Mouse (Mus musculus): Measurements from ENCODE around the gene Cacna1d.

The Cacna1d gene

GRCm38 (mm10) chr14:30457897-30458296 is 33.4 kb downstream of the Cacna1d start:
- no peak for DNase-seq

GRCm38 (mm10) chr14:30457436-30457835 is 33.8 kb downstream of the Cacna1d start:
- DNase-seq = no peak

GRCm38 (mm10) chr14:30455801-30456595 is 35.3 kb downstream of the Cacna1d start:
- no peak for DNase-seq

GRCm38 (mm10) chr14:30439915-30440314 is 51.3 kb downstream of the Cacna1d start:
- no peak for DNase-seq

- DNase-seq = no peak
Observed at GRCm38 (mm10) chr14:30435316-30435715, 55.9 kb downstream of the Cacna1d start.

DNA sequence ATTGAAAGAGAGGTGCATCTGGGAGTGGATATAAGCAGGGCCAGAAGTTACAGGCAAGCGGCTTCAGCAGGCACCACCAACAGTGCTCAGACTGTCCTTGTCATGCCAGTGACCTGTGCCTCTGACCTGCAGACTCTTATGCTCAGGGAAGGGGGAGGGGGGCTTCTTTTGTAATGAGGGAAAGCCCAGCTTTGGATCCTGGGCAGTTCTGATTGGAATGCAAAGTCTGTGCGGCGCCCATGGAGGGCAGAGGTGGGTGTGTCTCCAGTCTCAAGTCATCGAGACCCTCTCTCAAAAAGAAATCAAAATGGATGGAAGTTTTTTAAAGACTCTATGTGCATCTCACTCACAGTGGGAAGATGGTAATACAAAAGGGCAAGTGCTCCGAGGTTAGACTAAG is 60.8 kb downstream of the Cacna1d start:
- no peak for DNase-seq

DNA sequence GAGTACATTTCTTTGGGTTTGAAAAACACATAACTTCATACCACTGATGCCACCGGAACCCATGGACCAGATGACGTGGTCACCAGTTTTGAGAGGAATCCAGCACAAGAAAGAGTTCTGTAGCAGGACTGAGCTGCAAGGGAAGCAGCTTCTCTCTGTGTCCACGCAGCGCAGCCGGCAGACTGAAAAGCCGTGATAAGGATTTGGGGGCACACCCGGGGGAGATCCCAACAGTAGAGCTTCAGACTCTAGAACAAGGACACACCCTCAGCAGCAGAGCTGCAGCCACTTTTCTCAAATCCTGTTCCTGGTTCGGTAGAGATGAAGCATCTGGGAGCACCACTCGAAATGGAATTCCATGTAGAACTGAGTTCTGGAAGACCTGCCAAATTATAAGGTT is 61.2 kb downstream of the Cacna1d start:
- no peak for DNase-seq

- DNase-seq = no peak
Observed at GRCm38 (mm10) chr14:30429606-30430005, 61.6 kb downstream of the Cacna1d start.

DNA sequence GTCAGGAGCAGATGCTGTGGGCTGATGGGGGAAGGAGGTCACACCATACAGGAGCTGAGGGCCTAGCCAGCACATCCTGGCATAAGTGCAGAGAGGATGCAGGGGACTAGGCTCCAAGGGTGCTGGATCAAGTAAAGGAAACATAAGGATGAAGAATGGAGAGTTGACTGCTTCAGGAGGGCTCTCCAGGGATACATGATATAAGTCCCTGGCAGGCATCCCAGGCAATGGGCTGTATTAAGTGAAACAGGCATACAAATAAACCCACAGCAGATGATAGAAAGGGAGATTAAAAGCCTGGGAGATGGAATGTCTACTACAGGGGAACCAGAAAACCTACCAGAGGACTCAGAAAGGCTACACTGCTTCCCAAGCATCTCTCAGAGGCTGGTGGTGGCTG is 62.5 kb downstream of the Cacna1d start:
- no peak for DNase-seq

DNA sequence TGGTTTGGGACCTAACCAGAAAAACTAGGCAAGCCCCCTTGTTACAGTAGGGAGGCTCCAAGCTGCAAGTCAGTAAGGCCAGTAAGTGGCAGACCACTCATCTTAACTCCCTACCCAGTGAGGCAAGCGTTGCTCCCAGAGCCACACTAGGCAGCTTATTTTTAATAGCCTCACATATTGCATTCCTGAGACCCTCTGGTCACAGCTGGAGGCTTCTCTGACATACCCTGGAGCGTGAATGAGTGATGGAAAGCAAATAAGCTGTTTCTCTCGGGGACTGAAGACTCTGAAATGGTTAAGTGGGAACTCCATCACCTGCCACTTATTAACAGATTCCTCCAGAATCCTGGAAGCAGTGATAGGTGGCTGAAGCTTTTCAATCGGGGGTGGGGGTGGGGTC is 65.4 kb downstream of the Cacna1d start:
- DNase-seq = no peak

DNA sequence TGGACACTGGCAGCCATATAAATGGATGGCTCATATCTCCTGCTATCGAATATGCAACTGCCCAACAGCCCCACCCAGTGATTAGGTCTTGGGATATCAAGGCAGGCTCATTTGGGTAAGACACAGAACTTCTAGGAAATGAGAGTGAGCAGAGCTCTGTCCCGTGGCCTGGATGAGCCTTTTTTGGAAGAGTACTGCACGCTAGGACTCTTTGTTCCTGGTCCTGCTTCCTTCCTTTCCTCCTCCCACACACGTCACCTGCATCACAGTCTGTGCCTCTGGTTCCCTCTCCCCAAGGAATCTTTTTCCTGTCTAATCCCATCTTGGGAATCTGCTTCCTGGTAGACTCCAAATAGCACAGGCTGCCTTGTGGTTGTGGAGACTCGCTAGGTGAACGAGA is 66.1 kb downstream of the Cacna1d start:
- no peak for DNase-seq

DNA sequence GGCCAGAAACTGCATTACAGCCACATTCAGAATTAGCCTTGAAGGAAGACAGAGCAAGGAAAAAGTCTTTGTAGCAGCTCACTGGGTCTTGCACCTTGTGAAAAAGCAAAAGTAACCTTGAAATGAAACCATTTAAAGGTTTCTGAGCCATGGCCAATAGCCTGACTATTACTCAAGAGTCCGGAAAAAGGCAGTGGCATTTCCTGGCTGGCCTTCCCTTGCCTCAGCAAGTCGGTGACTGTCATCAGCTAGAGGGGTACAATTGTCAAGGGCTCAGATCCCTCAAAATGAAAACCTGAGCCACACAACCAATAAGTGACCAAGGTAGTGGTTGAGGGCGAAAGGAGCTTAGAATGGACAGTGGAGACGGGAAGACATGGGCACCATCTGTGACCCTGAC is 66.6 kb downstream of the Cacna1d start:
- DNase-seq = no peak

DNA sequence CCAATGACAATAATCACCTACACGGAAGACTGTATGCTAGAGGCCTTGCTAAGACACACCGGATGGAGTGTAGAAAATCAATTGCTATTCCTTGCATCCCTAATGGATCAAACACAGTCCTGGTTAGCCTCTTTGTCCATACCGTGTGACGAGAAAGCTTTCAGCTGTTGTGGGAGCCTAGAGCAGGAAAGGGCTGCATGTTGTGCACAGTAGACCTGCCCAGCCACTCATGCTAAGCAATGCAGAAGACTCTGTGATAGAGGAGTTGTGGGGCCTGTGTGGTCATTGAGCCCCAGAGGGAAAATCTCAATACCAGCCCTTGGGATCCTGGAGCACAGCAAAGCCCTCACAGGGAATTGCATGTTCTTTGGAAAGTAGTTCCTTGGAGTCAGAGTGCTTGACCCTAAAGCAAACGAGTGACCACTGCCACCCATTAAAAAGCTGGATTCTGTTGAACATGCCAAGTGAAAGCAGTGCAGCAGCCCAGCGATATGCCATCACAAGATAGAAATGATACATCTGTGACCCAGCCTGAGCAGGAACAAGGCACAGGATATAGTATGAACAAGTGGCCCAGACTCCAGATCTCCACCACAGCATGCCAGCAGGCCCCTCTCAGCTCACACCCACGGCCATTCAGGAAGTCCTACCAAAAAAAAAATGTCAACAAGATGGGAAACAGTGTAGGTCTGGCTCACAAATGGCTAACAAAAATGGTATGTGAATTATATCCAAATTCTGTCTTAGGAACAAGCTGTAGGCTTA is 68.7 kb downstream of the Cacna1d start:
- no peak for DNase-seq

DNA sequence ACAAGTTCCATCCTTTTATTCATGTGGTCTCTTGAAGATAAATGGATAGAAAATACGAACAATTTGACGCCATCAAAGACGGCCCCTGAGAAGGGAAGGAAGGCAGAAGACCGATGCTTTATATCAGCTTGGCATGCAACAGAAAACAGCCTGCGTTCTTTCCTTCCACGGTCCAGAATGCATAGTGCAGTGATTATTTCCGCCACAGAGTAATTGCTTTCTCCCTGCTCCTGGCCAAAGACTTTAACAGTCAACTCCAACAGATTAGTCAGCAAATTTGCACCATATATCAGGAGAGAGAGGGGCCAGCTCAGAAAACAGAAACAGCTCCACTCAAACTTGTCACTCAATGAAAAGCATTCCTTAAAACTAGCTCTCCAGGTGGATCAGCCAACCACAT is 71.8 kb downstream of the Cacna1d start:
- no peak for DNase-seq

DNA sequence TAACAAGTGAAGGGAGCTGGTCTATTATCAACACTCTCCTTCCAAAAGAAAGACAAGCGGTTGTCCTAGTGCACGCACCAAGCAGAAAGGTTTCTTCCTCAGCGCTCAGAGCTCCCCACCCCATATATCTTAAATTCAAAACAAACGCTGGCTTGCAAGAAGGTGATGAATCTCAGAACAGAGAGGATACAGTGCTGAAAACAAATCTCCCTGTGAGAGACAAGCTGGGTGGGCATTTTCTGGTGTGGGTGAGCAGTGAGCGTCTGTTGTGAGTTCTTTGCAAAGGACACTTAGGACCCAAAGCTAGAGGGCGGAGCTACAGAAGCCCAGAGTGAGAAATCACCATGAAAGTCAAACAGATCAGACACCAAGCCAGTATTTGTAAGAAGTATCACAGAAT is 72.2 kb downstream of the Cacna1d start:
- DNase-seq = no peak

- no peak for DNase-seq
Observed at GRCm38 (mm10) chr14:30415830-30416229, 75.4 kb downstream of the Cacna1d start.

DNA sequence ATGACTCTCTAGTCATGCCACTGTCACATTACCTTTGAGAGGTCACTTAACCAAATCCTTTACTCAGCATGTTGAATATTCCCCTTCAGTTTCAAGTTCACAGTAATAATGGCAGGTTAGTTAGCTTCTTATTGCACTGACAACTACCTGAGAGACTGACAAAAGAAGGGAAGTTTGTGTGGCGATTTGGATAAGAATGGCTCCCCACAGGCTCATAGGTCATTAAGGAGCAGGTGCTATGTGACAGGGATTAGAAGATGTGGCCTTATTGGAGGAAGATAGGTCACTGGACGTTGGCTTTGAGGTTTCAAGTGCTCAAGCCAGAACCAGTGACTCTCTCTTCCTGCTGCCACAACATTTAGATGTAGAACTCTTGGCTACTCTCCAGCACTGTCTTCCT is 77.1 kb downstream of the Cacna1d start:
- DNase-seq = no peak

- no peak for DNase-seq
Observed at GRCm38 (mm10) chr14:30409331-30409730, 81.9 kb downstream of the Cacna1d start.

DNA sequence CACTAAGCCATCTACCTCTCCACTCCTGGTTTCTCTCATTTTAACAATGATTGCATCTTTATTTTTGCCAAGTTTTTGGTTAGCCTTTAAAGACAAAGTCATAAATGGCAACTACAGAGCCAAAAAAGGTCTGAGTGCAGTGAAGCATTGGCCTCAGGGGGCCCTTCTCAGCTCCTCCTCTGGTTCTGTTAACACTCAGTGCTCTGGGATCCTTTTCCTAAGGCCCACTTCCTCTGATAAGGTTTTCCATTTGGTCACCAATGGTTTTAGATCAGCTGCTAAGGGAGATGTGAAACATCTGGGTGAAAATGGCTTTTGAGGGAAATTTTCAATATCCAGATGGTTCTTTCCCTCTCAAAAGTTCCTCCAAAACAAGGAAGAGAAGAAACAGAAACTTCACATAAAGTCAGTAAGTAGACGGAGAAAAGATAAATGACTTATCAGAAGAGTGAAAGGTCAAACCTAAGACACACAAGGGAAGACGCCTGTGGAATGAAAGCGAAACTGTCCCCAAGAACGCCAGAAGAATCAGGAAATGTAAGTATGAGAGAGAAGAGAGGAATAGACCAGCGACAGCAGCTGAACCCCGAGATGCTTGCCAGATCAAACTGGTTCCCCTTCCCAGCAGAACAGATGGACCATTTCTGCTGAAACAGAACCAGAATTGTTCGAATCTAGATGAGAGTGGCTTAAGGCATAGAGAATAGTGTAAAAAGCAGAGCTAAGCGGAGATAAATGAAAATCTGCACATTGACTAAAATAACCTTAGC is 85.6 kb downstream of the Cacna1d start:
- no peak for DNase-seq

GRCm38 (mm10) chr14:30378306-30378705 is 112.9 kb downstream of the Cacna1d start:
- DNase-seq = no peak

DNA sequence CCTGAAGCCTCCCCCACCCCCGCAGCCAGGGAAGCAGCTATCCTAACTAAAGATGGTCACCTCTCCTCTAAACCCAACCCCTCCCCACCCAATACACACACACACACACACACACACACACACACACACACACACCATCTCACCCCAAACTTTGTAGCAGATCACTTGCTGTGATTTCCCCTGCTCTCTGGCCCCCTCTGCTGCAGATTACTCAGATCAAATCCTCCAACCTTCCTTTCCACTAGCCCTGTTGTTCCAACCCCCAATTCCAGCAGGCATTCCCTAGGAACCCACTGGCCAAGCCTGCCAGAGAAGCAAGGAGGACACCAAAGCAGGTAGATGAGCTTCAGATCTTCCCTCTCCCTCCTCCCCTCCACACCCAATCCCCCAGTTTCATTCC is 118.4 kb downstream of the Cacna1d start:
- DNase-seq = no peak

GRCm38 (mm10) chr14:30371070-30371469 is 120.2 kb downstream of the Cacna1d start:
- no peak for DNase-seq

DNA sequence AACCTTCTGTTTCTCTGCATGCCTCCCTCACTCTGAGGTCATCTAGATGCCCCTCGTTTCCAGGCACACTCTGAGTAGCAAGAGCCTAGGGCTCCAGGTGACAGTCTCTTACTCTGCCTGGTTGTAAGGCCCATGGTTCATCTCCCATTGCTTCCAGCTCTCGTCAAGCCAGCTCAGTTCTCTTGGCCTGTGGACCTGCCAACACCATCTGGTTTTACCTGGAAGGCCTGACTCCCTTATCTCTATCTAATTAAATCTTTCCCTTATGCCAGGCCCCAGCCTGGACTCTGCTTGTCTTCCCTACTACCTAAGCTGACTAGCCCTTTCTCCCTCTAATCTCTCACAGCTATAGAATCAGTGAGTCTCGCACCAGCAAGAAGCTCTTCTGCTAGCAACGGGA is 124.2 kb downstream of the Cacna1d start:
- no peak for DNase-seq

GRCm38 (mm10) chr14:30365866-30366265 is 125.4 kb downstream of the Cacna1d start:
- no peak for DNase-seq

All from kidney, adult 18-20 months (tissue).